Mouse (Mus musculus) heart, embryonic 10.5 days (tissue): ENCODE results near the gene Crybg3. TPM values are rescaled to one million over a fixed set of nuclear protein-coding genes. Genes with fewer than 3 reads are reported as not detected.

Source experiments
- DNase-seq: peaks from one replicate; pipeline ENCODE4 v3.0.0-alpha.2; 2017; ENCODE audit warnings: low spot score
- H3K27ac ChIP-seq: fragments of 300-500 bp; sonication (generic); 2 replicates; pipeline ENCODE4 v1.5.1; 2016; ENCODE audit warnings: mild to moderate bottlenecking
- H3K27me3 ChIP-seq: fragments of 300-500 bp; sonication (generic); 2 replicates; pipeline ENCODE4 v1.6.1; 2016; ENCODE audit warnings: mild to moderate bottlenecking; ENCODE audit not compliant: poor library complexity, insufficient read depth, severe bottlenecking
- H3K36me3 ChIP-seq: fragments of 300-500 bp; sonication (generic); 2 replicates; pipeline ENCODE4 v1.6.1; 2016; ENCODE audit warnings: mild to moderate bottlenecking, moderate library complexity
- H3K4me1 ChIP-seq: fragments of 300-500 bp; sonication (generic); 2 replicates; pipeline ENCODE4 v1.6.1; 2016; ENCODE audit warnings: mild to moderate bottlenecking
- H3K4me3 ChIP-seq: fragments of 300-500 bp; sonication (generic); 2 replicates; pipeline ENCODE4 v1.5.1; 2016; ENCODE audit warnings: mild to moderate bottlenecking, moderate library complexity
- H3K9me3 ChIP-seq: fragments of 300-500 bp; sonication (generic); 2 replicates; pipeline ENCODE4 v1.6.1; 2016; ENCODE audit warnings: mild to moderate bottlenecking, moderate library complexity
- WGBS: fragments of 180-500 bp; shearing (Covaris S2); methylation state at CpG from one replicate; pipeline ENCODE4 v1.1.7; 2016; 5-methylcytosine and 5-hydroxymethylcytosine counted together
- polyA plus RNA-seq: library from polyadenylated mRNA; unstranded; fragments of >200 nt; fragmentation: Nextera tagmentation; extraction: Ambion mirVana; gene quantifications from 2 replicates; pipeline ENCODE4 v1.2.1, GENCODE M21; 2016

The Crybg3 gene
- polyA plus RNA-seq: 11.4 and 17.5 TPM in 2 replicates

GRCm38 (mm10) chr16:59600311-59601251 lies at the start of gene Crybg3:
TSS of gene Crybg3 (minus strand) at chr16:59600979.
- peak within 1 kb of the TSS; percentile 96 for H3K4me3 ChIP-seq
- H3K9me3 ChIP-seq: no peaks in the 10 kb centered on the region
- no peaks in the 10 kb centered on the region for H3K27me3 ChIP-seq
- peak within 1 kb of the TSS; percentile 99 for H3K27ac ChIP-seq
- WGBS: under 1% methylated on average over 84 of the region's 90 CpGs
- peaks cover 41% of the 10 kb centered on the region for H3K4me1 ChIP-seq
- no peaks in the 10 kb centered on the region for H3K36me3 ChIP-seq
- DNase-seq: peak; percentile 88

GRCm38 (mm10) chr16:59643766-59644165 lies 43.0 kb upstream of the Crybg3 start:
- H3K27me3 ChIP-seq: no peaks in the 10 kb centered on the region
- H3K36me3 ChIP-seq: no peaks in the 10 kb centered on the region
- H3K4me3 ChIP-seq: no peak overlapping the region
- no peaks in the 10 kb centered on the region for H3K4me1 ChIP-seq
- DNase-seq: no peak
- WGBS: 58% methylated on average over 2 of the region's 2 CpGs
- no peak overlapping the region for H3K27ac ChIP-seq
- H3K9me3 ChIP-seq: no peaks in the 10 kb centered on the region

- H3K27ac ChIP-seq: no peak overlapping the region
- no peaks in the 10 kb centered on the region for H3K27me3 ChIP-seq
- H3K4me1 ChIP-seq: no peaks in the 10 kb centered on the region
- DNase-seq: no peak
- WGBS: 85% methylated on average over 3 of the region's 3 CpGs
- no peak overlapping the region for H3K4me3 ChIP-seq
- no peaks in the 10 kb centered on the region for H3K36me3 ChIP-seq
- H3K9me3 ChIP-seq: no peaks in the 10 kb centered on the region
These were observed 39.2 kb upstream of the Crybg3 start for GRCm38 (mm10) chr16:59639985-59640384.

- Histone ChIP-seq H3K4me1 (no peaks in the 10 kb centered on the region), H3K36me3 (no peaks in the 10 kb centered on the region), H3K27me3 (no peaks in the 10 kb centered on the region), H3K9me3 (no peaks in the 10 kb centered on the region), H3K4me3 (peak within 1 kb of the TSS; percentile 72), H3K27ac (peak within 1 kb of the TSS; percentile 94)
- WGBS: under 1% methylated on average over 46 of the region's 46 CpGs
- DNase-seq: peak; percentile 96
These were observed 38.4 kb upstream of the Crybg3 start, which contains the start of gene Arl6 for GRCm38 (mm10) chr16:59639102-59639691. TSS of gene Arl6 (minus strand) at chr16:59639391.

GRCm38 (mm10) chr16:59634598-59634997 lies 33.8 kb upstream of the Crybg3 start:
- WGBS: 81% methylated on average over 2 of the region's 2 CpGs
- DNase-seq: no peak
- Histone ChIP-seq H3K4me1 (no peaks in the 10 kb centered on the region), H3K9me3 (no peaks in the 10 kb centered on the region), H3K4me3 (no peak overlapping the region), H3K36me3 (peaks cover 9% of the 10 kb centered on the region; the same call in 1 of the 2 replicates), H3K27ac (no peak overlapping the region), H3K27me3 (no peaks in the 10 kb centered on the region)

GRCm38 (mm10) chr16:59621554-59621953 lies 20.8 kb upstream of the Crybg3 start:
- Histone ChIP-seq H3K4me1 (no peaks in the 10 kb centered on the region), H3K36me3 (no peaks in the 10 kb centered on the region), H3K9me3 (no peaks in the 10 kb centered on the region), H3K4me3 (no peak overlapping the region), H3K27me3 (no peaks in the 10 kb centered on the region), H3K27ac (no peak overlapping the region)
- no peak for DNase-seq
- WGBS: 90% methylated on average over 2 of the region's 2 CpGs

GRCm38 (mm10) chr16:59617167-59617566 lies 16.4 kb upstream of the Crybg3 start:
- H3K27me3 ChIP-seq: no peaks in the 10 kb centered on the region
- H3K27ac ChIP-seq: no peak overlapping the region
- no peak for DNase-seq
- peaks cover 4% of the 10 kb centered on the region; the same call in 1 of the 2 replicates for H3K36me3 ChIP-seq
- WGBS: 23% methylated on average over 3 of the region's 3 CpGs
- H3K9me3 ChIP-seq: no peaks in the 10 kb centered on the region
- no peaks in the 10 kb centered on the region for H3K4me1 ChIP-seq
- no peak overlapping the region for H3K4me3 ChIP-seq

GRCm38 (mm10) chr16:59615675-59616074 lies 14.9 kb upstream of the Crybg3 start:
- Histone ChIP-seq H3K27me3 (no peaks in the 10 kb centered on the region), H3K9me3 (no peaks in the 10 kb centered on the region), H3K27ac (no peak overlapping the region), H3K4me3 (no peak overlapping the region), H3K4me1 (no peaks in the 10 kb centered on the region), H3K36me3 (peaks cover 7% of the 10 kb centered on the region; the same call in 1 of the 2 replicates)
- WGBS: 76% methylated on average over 3 of the region's 3 CpGs
- DNase-seq: no peak

- Histone ChIP-seq H3K36me3 (peaks cover 7% of the 10 kb centered on the region; the same call in 1 of the 2 replicates), H3K27ac (no peak overlapping the region), H3K27me3 (no peaks in the 10 kb centered on the region), H3K4me1 (no peaks in the 10 kb centered on the region), H3K4me3 (no peak overlapping the region), H3K9me3 (no peaks in the 10 kb centered on the region)
- no peak for DNase-seq
- 79% methylated on average over 1 of the region's 1 CpGs for WGBS
These were observed 10.0 kb upstream of the Crybg3 start for GRCm38 (mm10) chr16:59610750-59611149.

GRCm38 (mm10) chr16:59604078-59604781 lies 3.5 kb upstream of the Crybg3 start:
- H3K27ac ChIP-seq: no peak overlapping the region
- DNase-seq: no peak
- H3K36me3 ChIP-seq: no peaks in the 10 kb centered on the region
- H3K9me3 ChIP-seq: no peaks in the 10 kb centered on the region
- H3K27me3 ChIP-seq: no peaks in the 10 kb centered on the region
- no peak overlapping the region for H3K4me3 ChIP-seq
- 72% methylated on average over 15 of the region's 15 CpGs for WGBS
- 0 out of 2 replicates have a peak, but pooled peaks cover 7% of the 10 kb centered on the region for H3K4me1 ChIP-seq

- Histone ChIP-seq H3K4me1 (peaks cover 46% of the 10 kb centered on the region), H3K36me3 (no peaks in the 10 kb centered on the region), H3K27me3 (no peaks in the 10 kb centered on the region), H3K4me3 (peak overlapping the region; percentile 96), H3K9me3 (no peaks in the 10 kb centered on the region), H3K27ac (peak overlapping the region; percentile 99)
- WGBS: 14% methylated on average over 17 of the region's 17 CpGs
- DNase-seq: peak; percentile 80
These were observed 1.1 kb downstream of the Crybg3 start for GRCm38 (mm10) chr16:59599411-59600265.

GRCm38 (mm10) chr16:59598997-59599396 lies 1.8 kb downstream of the Crybg3 start:
- Histone ChIP-seq H3K4me3 (peak overlapping the region; percentile 96), H3K27ac (peak overlapping the region; percentile 99), H3K9me3 (no peaks in the 10 kb centered on the region), H3K36me3 (no peaks in the 10 kb centered on the region), H3K4me1 (peaks cover 48% of the 10 kb centered on the region), H3K27me3 (no peaks in the 10 kb centered on the region)
- DNase-seq: no peak
- 26% methylated on average over 4 of the region's 4 CpGs for WGBS
